Comparison of ENCODE assay signal across 15 mouse cellular contexts in the genomic region with DNA sequence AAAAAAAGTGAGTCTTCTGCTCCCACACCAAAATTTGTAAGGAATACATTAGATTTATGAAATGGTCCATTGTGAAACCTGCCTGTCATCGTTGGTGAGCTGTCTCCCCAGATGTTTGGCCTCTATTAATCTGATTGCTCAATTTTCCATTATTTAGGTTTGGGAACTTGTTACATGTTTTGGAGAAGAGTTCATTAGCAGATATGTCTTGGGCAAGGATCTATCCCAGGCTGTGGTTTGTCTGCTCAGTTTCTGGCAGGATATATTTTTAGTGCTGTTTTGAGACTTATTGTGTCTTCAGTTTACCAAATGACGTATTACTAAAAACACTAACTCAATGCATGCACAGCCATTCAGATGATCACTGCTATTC. TPM values are rescaled to one million over a fixed set of nuclear protein-coding genes. Genes with fewer than 3 reads are reported as not detected.
A peak's percentile ranks its signal among the peaks of the same experiment; 100 is the strongest.
DNase-seq lines count a peak whose midpoint lies in the region; ATAC-seq and TF ChIP-seq lines count a peak whose summit lies in the region.
"Had no signal": no experiment of that assay in that cellular context is flagged by ENCODE, and none has a peak within 500 bp of the region (broad histone marks: within the 10 kb centered on the region; RNA-seq: fewer than 3 reads in every experiment).

No protein-coding gene starts in this region.

- 56% methylated on average over 2 of the region's 2 CpGs for WGBS in kidney, postnatal 0 days
- WGBS in kidney, adult 2 months: 49% methylated on average over 2 of the region's 2 CpGs
- 77% methylated on average over 2 of the region's 2 CpGs for WGBS in midbrain, embryonic 15.5 days
- WGBS in midbrain, embryonic 14.5 days: 79% methylated on average over 2 of the region's 2 CpGs
- 49% methylated on average over 2 of the region's 2 CpGs for WGBS in intestine, embryonic 16.5 days

- no peaks in the 10 kb centered on the region for H3K27me3 ChIP-seq in kidney, postnatal 0 days (ENCODE audit: insufficient read depth, low read length)
- H3K27me3 ChIP-seq in kidney, adult 2 months (replicated peaks; ENCODE audit: control insufficient read depth, insufficient read depth, low read length): no peaks in the 10 kb centered on the region
- no peaks in the 10 kb centered on the region for H3K27me3 ChIP-seq in midbrain, embryonic 15.5 days (replicated peaks)
- H3K27me3 ChIP-seq in midbrain, embryonic 14.5 days (ENCODE audit: control insufficient read depth, insufficient read depth, low read length): no peaks in the 10 kb centered on the region
- no peaks in the 10 kb centered on the region for H3K27me3 ChIP-seq in intestine, embryonic 16.5 days (replicated peaks; ENCODE audit: control insufficient read depth, insufficient read depth, low read length)
- H3K27me3 ChIP-seq: hindbrain, embryonic 13.5 days; neural tube, embryonic 13.5 days had no signal

- no peak overlapping the region for H3K4me2 ChIP-seq in kidney, postnatal 0 days (ENCODE audit: low read length)
- no peak overlapping the region for H3K4me2 ChIP-seq in midbrain, embryonic 15.5 days
- no peak overlapping the region for H3K4me2 ChIP-seq in midbrain, embryonic 14.5 days (ENCODE audit: low read length)
- no peak overlapping the region for H3K4me2 ChIP-seq in intestine, embryonic 16.5 days (ENCODE audit: low read depth, low read length)
- H3K4me2 ChIP-seq: hindbrain, embryonic 13.5 days; neural tube, embryonic 13.5 days had no signal

- H3K36me3 ChIP-seq in kidney, postnatal 0 days (ENCODE audit: insufficient read depth, low read length): no peaks in the 10 kb centered on the region
- no peaks in the 10 kb centered on the region for H3K36me3 ChIP-seq in kidney, adult 2 months (ENCODE audit: control insufficient read depth, insufficient read depth, low read length)
- H3K36me3 ChIP-seq in midbrain, embryonic 15.5 days (replicated peaks): no peaks in the 10 kb centered on the region
- no peaks in the 10 kb centered on the region for H3K36me3 ChIP-seq in midbrain, embryonic 14.5 days (ENCODE audit: control insufficient read depth, insufficient read depth, low read length)
- H3K36me3 ChIP-seq in intestine, embryonic 16.5 days (ENCODE audit: control insufficient read depth, insufficient read depth, low read length): no peaks in the 10 kb centered on the region
- H3K36me3 ChIP-seq: heart, embryonic 10.5 days; hindbrain, embryonic 13.5 days; neural tube, embryonic 13.5 days had no signal

- peak; percentile 29 for DNase-seq in kidney, postnatal 0 days (ENCODE audit: low spot score)
- DNase-seq in kidney, adult 2 months: no peak
- DNase-seq in midbrain, embryonic 14.5 days: no peak
- no peak for DNase-seq in urinary bladder, postnatal 36 days (ENCODE audit: low spot score in 2 of 2)
- DNase-seq in gastrocnemius, adult 18-20 months (ENCODE audit: low spot score): no peak
- DNase-seq: forebrain, postnatal 0 days; right cerebral cortex, adult 18-20 months; thymus, postnatal 36 days had no signal

- H3K27ac ChIP-seq in kidney, postnatal 0 days: no peak overlapping the region
- H3K27ac ChIP-seq in kidney, adult 2 months (ENCODE audit: insufficient read depth, low read depth, low read length): no peak overlapping the region
- 0 out of 2 replicates have a peak overlapping the region, but pooled peaks have one; percentile 42 for H3K27ac ChIP-seq in midbrain, embryonic 15.5 days
- no peak overlapping the region for H3K27ac ChIP-seq in midbrain, embryonic 14.5 days (replicated peaks; ENCODE audit: low read depth, low read length)
- H3K27ac ChIP-seq in intestine, embryonic 16.5 days (ENCODE audit: low read length): 0 out of 2 replicates have a peak overlapping the region, but pooled peaks have one; percentile 18
- H3K27ac ChIP-seq: heart, embryonic 10.5 days; hindbrain, embryonic 13.5 days; neural tube, embryonic 13.5 days had no signal

- no peak for TF ChIP-seq CTCF in kidney, postnatal 0 days (IDR thresholded peaks at IDR 0.05; ENCODE audit: low read depth)
- TF ChIP-seq CTCF in kidney, adult 2 months (conservative IDR thresholded peaks at IDR 0.05; ENCODE audit: insufficient read depth, insufficient read length, low read depth, low read length): no peak

- H3K9me3 ChIP-seq in kidney, postnatal 0 days (replicated peaks; ENCODE audit: low read length): no peaks in the 10 kb centered on the region
- no peaks in the 10 kb centered on the region for H3K9me3 ChIP-seq in midbrain, embryonic 15.5 days
- H3K9me3 ChIP-seq in midbrain, embryonic 14.5 days (ENCODE audit: control insufficient read depth, low read length): no peaks in the 10 kb centered on the region
- no peaks in the 10 kb centered on the region for H3K9me3 ChIP-seq in intestine, embryonic 16.5 days (ENCODE audit: control insufficient read depth, low read length)
- H3K9me3 ChIP-seq: heart, embryonic 10.5 days; hindbrain, embryonic 13.5 days; neural tube, embryonic 13.5 days had no signal

- ATAC-seq in kidney, postnatal 0 days (replicated peaks; ENCODE audit: low FRiP score, low read depth): no peak
- no peak for ATAC-seq in midbrain, embryonic 15.5 days (replicated peaks)
- ATAC-seq in midbrain, embryonic 14.5 days (ENCODE audit: low FRiP score, low TSS enrichment): no peak
- ATAC-seq in intestine, embryonic 16.5 days: 0 out of 2 replicates have a peak, but pooled peaks have one; percentile 25
- ATAC-seq: forebrain, postnatal 0 days; inflammation-experienced regulatory T-cells, adult 6 months had no signal

- H3K9ac ChIP-seq in kidney, postnatal 0 days (ENCODE audit: low read depth, low read length): no peak overlapping the region
- H3K9ac ChIP-seq in midbrain, embryonic 15.5 days: no peak overlapping the region
- H3K9ac ChIP-seq in midbrain, embryonic 14.5 days (replicated peaks; ENCODE audit: low read length): no peak overlapping the region
- H3K9ac ChIP-seq in intestine, embryonic 16.5 days (ENCODE audit: low read depth, low read length): no peak overlapping the region
- H3K9ac ChIP-seq: forebrain, postnatal 0 days; hindbrain, embryonic 13.5 days; neural tube, embryonic 13.5 days had no signal

- H3K4me1 ChIP-seq in kidney, postnatal 0 days (replicated peaks; ENCODE audit: insufficient read depth, low read length): peaks cover 4% of the 10 kb centered on the region; the same call in 1 of the 2 replicates
- no peaks in the 10 kb centered on the region for H3K4me1 ChIP-seq in kidney, adult 2 months (ENCODE audit: control insufficient read depth, insufficient read depth, low read length)
- H3K4me1 ChIP-seq in midbrain, embryonic 15.5 days: peaks cover 9% of the 10 kb centered on the region; the same call in 1 of the 2 replicates
- H3K4me1 ChIP-seq in midbrain, embryonic 14.5 days (ENCODE audit: control insufficient read depth, insufficient read depth, low read length): peaks cover 9% of the 10 kb centered on the region; the same call in 1 of the 2 replicates
- H3K4me1 ChIP-seq in intestine, embryonic 16.5 days (ENCODE audit: control insufficient read depth, insufficient read depth, low read length): peaks cover 12% of the 10 kb centered on the region

- no peak for TF ChIP-seq POLR2A in kidney, adult 2 months (IDR thresholded peaks at IDR 0.05; ENCODE audit: low read depth, low read length)

- H3K4me3 ChIP-seq in kidney, postnatal 0 days (replicated peaks; ENCODE audit: low read depth, low read length): no peak overlapping the region
- no peak overlapping the region for H3K4me3 ChIP-seq in kidney, adult 2 months (ENCODE audit: insufficient read depth, low read depth, low read length)
- no peak overlapping the region for H3K4me3 ChIP-seq in midbrain, embryonic 15.5 days
- H3K4me3 ChIP-seq in midbrain, embryonic 14.5 days (replicated peaks; ENCODE audit: low read depth, low read length): no peak overlapping the region
- H3K4me3 ChIP-seq in intestine, embryonic 16.5 days (ENCODE audit: low read length): no peak overlapping the region
- H3K4me3 ChIP-seq: heart, embryonic 10.5 days; hindbrain, embryonic 13.5 days; neural tube, embryonic 13.5 days had no signal

RNA-seq across cellular contexts. Expression of a gene that starts 4.4 kb away (rescaled TPM):
- 2.3 and 2.6 TPM in 2 replicates for polyA plus RNA-seq in kidney, postnatal 0 days (2015; fragmentation: Nextera tagmentation; extraction: Ambion mirVana)
- polyA plus RNA-seq in kidney, adult 2 months (2012; rRNA removed): 2.3 and 2.7 TPM in 2 replicates
- polyA plus RNA-seq in midbrain, embryonic 15.5 days (2015; fragmentation: Nextera tagmentation; extraction: Ambion mirVana): 0.87 and 1.3 TPM in 2 replicates
- 1.0 and 1.1 TPM in 2 replicates for polyA plus RNA-seq in midbrain, embryonic 14.5 days (2014; fragmentation: Nextera tagmentation; extraction: Ambion mirVana)
- 0.18 and 0.24 TPM in 2 replicates for polyA plus RNA-seq in intestine, embryonic 16.5 days (2015; fragmentation: Nextera tagmentation; extraction: Ambion mirVana)
- total RNA-seq in gastrocnemius, adult 18-20 months (2021): not detected
- polyA plus RNA-seq: C2C12 had no signal

Comparison
In these comparisons a context has a peak if more than half of its experiments do, and no peak if none do; other contexts are left out.
1. H3K27ac ChIP-seq: peak in midbrain, embryonic 15.5 days (single experiment) and intestine, embryonic 16.5 days (single experiment); none in kidney, postnatal 0 days (single experiment), kidney, adult 2 months (single experiment) and midbrain, embryonic 14.5 days (single experiment).